Mouse (Mus musculus): ENCODE measurements around the gene Stk33. TPM values are rescaled to one million over a fixed set of nuclear protein-coding genes. Genes with fewer than 3 reads are reported as not detected.
A peak's percentile ranks its signal among the peaks of the same experiment; 100 is the strongest.

Stk33 gene
- total RNA-seq (2012; rRNA removed): 0.31 TPM in 1 of 2 replicates, not detected in the other

DNA sequence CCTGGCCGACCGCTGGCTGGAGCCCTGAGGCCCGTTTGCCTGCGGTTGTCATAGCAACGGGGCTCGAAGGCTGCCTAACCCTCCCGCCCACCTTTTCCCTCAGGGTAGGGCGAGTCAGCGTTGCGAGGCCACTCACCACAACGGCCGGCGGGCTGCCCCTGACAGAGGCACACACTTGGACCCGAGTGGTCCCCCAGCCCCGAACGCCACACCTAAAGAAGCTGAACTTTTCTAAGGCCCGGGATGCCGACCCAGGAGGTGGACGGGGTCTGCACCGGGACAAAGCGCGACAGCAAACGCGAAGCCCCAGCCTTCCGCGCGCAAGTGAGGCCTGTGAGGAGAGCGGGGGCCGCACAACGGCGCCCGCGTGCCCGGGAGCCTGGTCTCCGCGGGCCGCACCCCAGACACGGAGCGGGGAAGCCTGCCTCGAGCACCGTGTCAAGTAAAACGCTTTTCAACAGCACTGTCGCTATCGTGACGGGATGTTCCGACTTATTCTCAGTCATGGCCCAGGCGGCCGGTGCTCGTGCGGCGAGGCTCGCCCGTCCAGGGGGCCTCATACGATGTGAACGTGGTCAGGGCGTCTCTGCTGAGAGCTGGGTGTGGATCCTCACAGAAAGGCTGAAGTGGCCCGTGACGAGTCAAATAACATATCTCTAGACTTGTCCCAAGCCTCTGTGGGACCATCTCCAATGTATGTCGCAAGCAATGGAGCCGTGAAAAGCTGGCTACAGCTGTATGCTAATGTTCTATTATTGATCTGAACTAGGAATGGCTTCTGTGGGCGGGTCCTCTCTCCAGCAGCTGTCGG is at the start of gene Stk33:
Gene Stk33, minus strand, starts transcription at position 301 of the 811 bp plus-strand sequence.
- H3K9ac ChIP-seq (ENCODE audit: insufficient read depth, low read depth, low read length, poor library complexity, severe bottlenecking): peak within 1 kb of the TSS; percentile 66
- no peaks in the 10 kb centered on the region for H3K36me3 ChIP-seq (ENCODE audit: control insufficient read depth, insufficient read depth, low read length, poor library complexity, severe bottlenecking)
- in situ Hi-C loops (cut with MboI; ENCODE audit: low sequenced_read_pairs in 2 of 2, unreplicated experiment in 2 of 2): loop anchor here in 1 of 2 experiments (25.0 kb wide), 1 partner anchor 302 kb away; no protein-coding TSS in a partner anchor
- peaks cover 0 to 2% of the 10 kb centered on the region in 2 experiments; a peak in 1 of 4 replicates for H3K4me1 ChIP-seq (ENCODE audit: control insufficient read depth in 2 of 2, insufficient read depth in 2 of 2, low read length in 2 of 2, poor library complexity in 1 of 2)
- no peak within 1 kb of the TSS for H3K27ac ChIP-seq (ENCODE audit: insufficient read depth, low read depth, low read length, poor library complexity, severe bottlenecking)
- peak within 1 kb of the TSS; percentile 56 to 64 for H3K4me3 ChIP-seq (ENCODE audit: insufficient read depth in 1 of 2, low read depth in 1 of 2, low read length in 2 of 2, poor library complexity in 1 of 2, severe bottlenecking in 1 of 2)
- no peaks in the 10 kb centered on the region for H3K9me3 ChIP-seq (ENCODE audit: control insufficient read depth, insufficient read depth, low read depth, low read length)
- TF ChIP-seq ZC3H11A (IDR thresholded peaks at IDR 0.05; ENCODE audit: borderline replicate concordance, low read depth, low read length): no peak
- no peak for TF ChIP-seq HCFC1 (IDR thresholded peaks at IDR 0.05; ENCODE audit: borderline replicate concordance, insufficient read depth, low read length)
- TF ChIP-seq ZNF384 (IDR thresholded peaks at IDR 0.05; ENCODE audit: low read depth, low read length): no peak
- TF ChIP-seq MAFK (IDR thresholded peaks at IDR 0.05; ENCODE audit: insufficient read depth, low read depth, low read length): no peak
- TF ChIP-seq CHD2 (IDR thresholded peaks at IDR 0.05; ENCODE audit: low read depth, low read length): no peak
- DNase-seq (ENCODE audit: low read depth, low spot score): peak; percentile 54

DNA sequence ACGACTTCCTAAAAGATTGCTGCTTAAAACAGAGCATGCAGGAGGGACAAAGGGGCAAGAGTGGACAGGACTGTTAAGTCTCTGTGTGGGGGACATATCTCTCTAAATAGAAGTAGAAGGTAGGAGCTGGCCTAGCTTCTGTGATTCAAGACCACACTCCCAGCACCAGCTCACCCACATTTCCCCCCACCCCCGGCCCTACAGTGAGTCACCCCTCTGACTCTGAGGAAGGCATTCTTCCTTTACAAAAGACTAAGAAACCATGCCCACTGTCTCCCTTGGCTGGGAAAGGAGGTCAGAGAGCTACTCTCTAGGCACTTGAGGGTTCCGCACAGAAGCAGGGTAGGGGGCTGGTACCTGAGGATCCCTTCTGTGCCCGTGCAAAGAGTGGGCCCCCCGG is 45.3 kb upstream of the Stk33 start:
- in situ Hi-C loops (cut with MboI; ENCODE audit: low sequenced_read_pairs in 2 of 2, unreplicated experiment in 2 of 2): no loop called here
- Histone ChIP-seq H3K4me3 (ENCODE audit: insufficient read depth in 1 of 2, low read depth in 1 of 2, low read length in 2 of 2, poor library complexity in 1 of 2, severe bottlenecking in 1 of 2) (no peak overlapping the region), H3K9me3 (ENCODE audit: control insufficient read depth, insufficient read depth, low read depth, low read length) (no peaks in the 10 kb centered on the region), H3K9ac (ENCODE audit: insufficient read depth, low read depth, low read length, poor library complexity, severe bottlenecking) (no peak overlapping the region), H3K36me3 (ENCODE audit: control insufficient read depth, insufficient read depth, low read length, poor library complexity, severe bottlenecking) (no peaks in the 10 kb centered on the region), H3K27ac (ENCODE audit: insufficient read depth, low read depth, low read length, poor library complexity, severe bottlenecking) (no peak overlapping the region), H3K4me1 (ENCODE audit: control insufficient read depth in 2 of 2, insufficient read depth in 2 of 2, low read length in 2 of 2, poor library complexity in 1 of 2) (no peaks in the 10 kb centered on the region)
- TF ChIP-seq MAFK (IDR thresholded peaks at IDR 0.05; ENCODE audit: insufficient read depth, low read depth, low read length): no peak
- TF ChIP-seq HCFC1 (IDR thresholded peaks at IDR 0.05; ENCODE audit: borderline replicate concordance, insufficient read depth, low read length): no peak
- no peak for TF ChIP-seq CHD2 (IDR thresholded peaks at IDR 0.05; ENCODE audit: low read depth, low read length)
- TF ChIP-seq ZC3H11A (IDR thresholded peaks at IDR 0.05; ENCODE audit: borderline replicate concordance, low read depth, low read length): no peak
- no peak for TF ChIP-seq ZNF384 (IDR thresholded peaks at IDR 0.05; ENCODE audit: low read depth, low read length)
- DNase-seq (ENCODE audit: low read depth, low spot score): no peak

DNA sequence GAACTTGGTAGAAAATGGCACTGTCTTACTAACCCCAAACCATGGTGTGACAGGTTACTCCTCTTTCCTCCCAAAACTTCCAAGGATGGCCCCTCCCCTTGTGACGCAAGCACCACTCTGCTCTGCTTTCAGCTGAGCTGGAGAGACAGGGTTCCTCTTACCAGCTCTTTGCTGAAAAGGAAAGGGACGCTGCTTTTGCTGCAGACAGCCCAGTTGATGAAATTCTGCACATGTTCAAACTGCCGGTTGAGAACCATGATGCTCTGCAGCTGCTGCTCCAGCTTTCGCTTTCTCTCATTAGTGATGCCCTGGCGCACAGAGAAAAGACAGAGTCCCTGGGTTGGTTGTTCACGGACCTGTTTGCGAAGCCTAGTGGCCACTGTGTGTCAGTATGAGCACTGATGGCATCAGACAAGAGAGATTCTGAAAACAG is 41.9 kb upstream of the Stk33 start:
- H3K27ac ChIP-seq (ENCODE audit: insufficient read depth, low read depth, low read length, poor library complexity, severe bottlenecking): no peak overlapping the region
- TF ChIP-seq ZC3H11A (IDR thresholded peaks at IDR 0.05; ENCODE audit: borderline replicate concordance, low read depth, low read length) (no peak), CHD2 (IDR thresholded peaks at IDR 0.05; ENCODE audit: low read depth, low read length) (no peak), MAFK (IDR thresholded peaks at IDR 0.05; ENCODE audit: insufficient read depth, low read depth, low read length) (no peak), HCFC1 (IDR thresholded peaks at IDR 0.05; ENCODE audit: borderline replicate concordance, insufficient read depth, low read length) (no peak), ZNF384 (IDR thresholded peaks at IDR 0.05; ENCODE audit: low read depth, low read length) (no peak)
- no peak for DNase-seq (ENCODE audit: low read depth, low spot score)
- H3K4me3 ChIP-seq (ENCODE audit: insufficient read depth in 1 of 2, low read depth in 1 of 2, low read length in 2 of 2, poor library complexity in 1 of 2, severe bottlenecking in 1 of 2): no peak overlapping the region
- no peak overlapping the region for H3K9ac ChIP-seq (ENCODE audit: insufficient read depth, low read depth, low read length, poor library complexity, severe bottlenecking)
- in situ Hi-C loops (cut with MboI; ENCODE audit: low sequenced_read_pairs in 2 of 2, unreplicated experiment in 2 of 2): no loop called here
- H3K9me3 ChIP-seq (ENCODE audit: control insufficient read depth, insufficient read depth, low read depth, low read length): no peaks in the 10 kb centered on the region
- H3K4me1 ChIP-seq (ENCODE audit: control insufficient read depth in 2 of 2, insufficient read depth in 2 of 2, low read length in 2 of 2, poor library complexity in 1 of 2): no peaks in the 10 kb centered on the region
- no peaks in the 10 kb centered on the region for H3K36me3 ChIP-seq (ENCODE audit: control insufficient read depth, insufficient read depth, low read length, poor library complexity, severe bottlenecking)

DNA sequence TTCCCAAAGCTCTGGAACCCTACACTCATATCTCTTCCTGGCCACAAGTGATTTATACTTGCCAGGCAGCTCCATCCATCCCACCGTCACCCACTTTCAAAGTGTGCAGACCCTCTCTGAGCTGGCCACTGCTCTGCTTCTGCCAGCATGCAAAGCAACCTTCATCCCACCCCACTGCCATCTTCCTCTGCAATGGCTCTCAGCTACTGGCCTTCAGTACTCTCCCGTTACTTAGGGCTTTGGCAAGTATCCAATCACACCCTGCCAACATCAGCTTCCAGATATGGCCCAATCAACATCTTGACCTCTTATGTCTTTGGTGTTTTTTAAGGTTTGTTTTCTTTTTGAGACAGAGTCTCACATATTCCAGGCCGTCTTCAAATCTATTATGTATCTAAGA is 39.0 kb upstream of the Stk33 start:
- no peak for DNase-seq (ENCODE audit: low read depth, low spot score)
- no peak overlapping the region for H3K27ac ChIP-seq (ENCODE audit: insufficient read depth, low read depth, low read length, poor library complexity, severe bottlenecking)
- H3K36me3 ChIP-seq (ENCODE audit: control insufficient read depth, insufficient read depth, low read length, poor library complexity, severe bottlenecking): no peaks in the 10 kb centered on the region
- no peaks in the 10 kb centered on the region for H3K9me3 ChIP-seq (ENCODE audit: control insufficient read depth, insufficient read depth, low read depth, low read length)
- no peak overlapping the region for H3K9ac ChIP-seq (ENCODE audit: insufficient read depth, low read depth, low read length, poor library complexity, severe bottlenecking)
- no peak overlapping the region for H3K4me3 ChIP-seq (ENCODE audit: insufficient read depth in 1 of 2, low read depth in 1 of 2, low read length in 2 of 2, poor library complexity in 1 of 2, severe bottlenecking in 1 of 2)
- TF ChIP-seq CHD2 (IDR thresholded peaks at IDR 0.05; ENCODE audit: low read depth, low read length) (no peak), ZNF384 (IDR thresholded peaks at IDR 0.05; ENCODE audit: low read depth, low read length) (no peak), ZC3H11A (IDR thresholded peaks at IDR 0.05; ENCODE audit: borderline replicate concordance, low read depth, low read length) (no peak), HCFC1 (IDR thresholded peaks at IDR 0.05; ENCODE audit: borderline replicate concordance, insufficient read depth, low read length) (no peak), MAFK (IDR thresholded peaks at IDR 0.05; ENCODE audit: insufficient read depth, low read depth, low read length) (no peak)
- no peaks in the 10 kb centered on the region for H3K4me1 ChIP-seq (ENCODE audit: control insufficient read depth in 2 of 2, insufficient read depth in 2 of 2, low read length in 2 of 2, poor library complexity in 1 of 2)
- in situ Hi-C loops (cut with MboI; ENCODE audit: low sequenced_read_pairs in 2 of 2, unreplicated experiment in 2 of 2): no loop called here
